In the genomic region with DNA sequence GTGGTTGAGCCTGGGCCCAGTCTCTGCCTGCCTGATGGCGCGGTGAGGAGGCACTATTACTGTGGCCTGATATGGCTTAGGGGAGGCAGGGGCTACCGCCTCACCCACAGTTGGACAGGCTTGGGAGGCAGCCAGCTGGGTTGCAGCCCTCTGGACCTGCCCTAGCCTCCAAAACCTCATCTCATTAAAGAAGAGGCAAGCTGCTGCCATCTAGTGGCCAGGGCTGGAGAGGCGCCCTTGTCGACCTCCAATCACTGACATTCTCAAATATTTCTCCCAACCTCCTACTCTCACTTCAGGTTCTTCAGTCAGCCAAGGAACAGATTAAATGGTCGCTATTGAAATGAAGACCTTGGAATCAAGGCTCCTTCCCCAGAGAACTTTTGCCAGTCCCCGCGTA, we compare ENCODE assay signal across 9 mouse cellular contexts. TPM values are rescaled to one million over a fixed set of nuclear protein-coding genes. Genes with fewer than 3 reads are reported as not detected.
DNase-seq lines count a peak whose midpoint lies in the region; ATAC-seq lines count a peak whose summit lies in the region.
"Had no signal": no experiment of that assay in that cellular context is flagged by ENCODE, and none has a peak within 500 bp of the region (broad histone marks: within the 10 kb centered on the region; RNA-seq: fewer than 3 reads in every experiment).

No protein-coding gene starts in this region.

- peaks cover 6% of the 10 kb centered on the region for H3K4me1 ChIP-seq in embryonic facial prominence, embryonic 11.5 days (ENCODE audit: control insufficient read depth, insufficient read depth, low read length)
- peaks cover 21% of the 10 kb centered on the region; the same call in 1 of the 2 replicates for H3K4me1 ChIP-seq in kidney, embryonic 14.5 days (ENCODE audit: control insufficient read depth, insufficient read depth, low read length)
- peaks cover 2% of the 10 kb centered on the region for H3K4me1 ChIP-seq in liver, embryonic 11.5 days (replicated peaks; ENCODE audit: control insufficient read depth, insufficient read depth, low read length)
- H3K4me1 ChIP-seq in stomach, embryonic 15.5 days: peaks cover 18% of the 10 kb centered on the region

- peak; percentile 92 for DNase-seq in A20 (ENCODE audit: low read depth, low spot score)
- DNase-seq in adrenal gland, postnatal 25 days: peak; percentile 86
- DNase-seq in embryonic facial prominence, embryonic 11.5 days (ENCODE audit: low spot score): peak; percentile 90
- DNase-seq in heart, adult 8-10 months (ENCODE audit: low spot score): peak; percentile 85
- DNase-seq in liver, embryonic 11.5 days (ENCODE audit: low spot score): peak; percentile 75
- peak; percentile 62 to 78 for DNase-seq in natural killer cell, adult 2 months (ENCODE audit: low spot score in 2 of 2)

- H3K27ac ChIP-seq in embryonic facial prominence, embryonic 11.5 days (replicated peaks; ENCODE audit: low read depth, low read length): no peak overlapping the region
- no peak overlapping the region for H3K27ac ChIP-seq in kidney, embryonic 14.5 days (ENCODE audit: low read depth, low read length)
- no peak overlapping the region for H3K27ac ChIP-seq in liver, embryonic 11.5 days (ENCODE audit: low read depth, low read length)
- H3K27ac ChIP-seq in stomach, embryonic 15.5 days: peak overlapping the region; percentile 45; the same call in 1 of the 2 replicates
- H3K27ac ChIP-seq: embryonic facial prominence, embryonic 12.5 days had no signal

- H3K4me3 ChIP-seq in embryonic facial prominence, embryonic 11.5 days (ENCODE audit: low read depth, low read length): no peak overlapping the region
- no peak overlapping the region for H3K4me3 ChIP-seq in kidney, embryonic 14.5 days (ENCODE audit: low read length)
- H3K4me3 ChIP-seq in liver, embryonic 11.5 days (ENCODE audit: low read depth, low read length): no peak overlapping the region
- no peak overlapping the region for H3K4me3 ChIP-seq in stomach, embryonic 15.5 days (replicated peaks)

- no peaks in the 10 kb centered on the region for H3K36me3 ChIP-seq in embryonic facial prominence, embryonic 11.5 days (replicated peaks; ENCODE audit: control insufficient read depth, insufficient read depth, low read depth, low read length)
- no peaks in the 10 kb centered on the region for H3K36me3 ChIP-seq in kidney, embryonic 14.5 days (ENCODE audit: control insufficient read depth, insufficient read depth, low read length)
- no peaks in the 10 kb centered on the region for H3K36me3 ChIP-seq in liver, embryonic 11.5 days (ENCODE audit: control insufficient read depth, insufficient read depth, low read length)
- no peaks in the 10 kb centered on the region for H3K36me3 ChIP-seq in stomach, embryonic 15.5 days
- H3K36me3 ChIP-seq: embryonic facial prominence, embryonic 12.5 days had no signal

- no peak for ATAC-seq in embryonic facial prominence, embryonic 11.5 days (replicated peaks; ENCODE audit: insufficient number of reproducible peaks, low FRiP score, low TSS enrichment, low read depth)
- peak; percentile 53 for ATAC-seq in kidney, embryonic 14.5 days (ENCODE audit: low FRiP score, low TSS enrichment)
- no peak for ATAC-seq in liver, embryonic 11.5 days (replicated peaks; ENCODE audit: low FRiP score)
- peak; percentile 50; the same call in 1 of the 2 replicates for ATAC-seq in stomach, embryonic 15.5 days (ENCODE audit: insufficient read depth, low FRiP score, low read depth)

- H3K9ac ChIP-seq in embryonic facial prominence, embryonic 11.5 days (replicated peaks; ENCODE audit: low read length): no peak overlapping the region
- no peak overlapping the region for H3K9ac ChIP-seq in kidney, embryonic 14.5 days (ENCODE audit: low read depth, low read length)
- no peak overlapping the region for H3K9ac ChIP-seq in liver, embryonic 11.5 days (ENCODE audit: low read depth, low read length)
- no peak overlapping the region for H3K9ac ChIP-seq in stomach, embryonic 15.5 days
- H3K9ac ChIP-seq: embryonic facial prominence, embryonic 12.5 days had no signal

- no peaks in the 10 kb centered on the region for H3K9me3 ChIP-seq in embryonic facial prominence, embryonic 11.5 days (replicated peaks; ENCODE audit: control insufficient read depth, low read length)
- H3K9me3 ChIP-seq in kidney, embryonic 14.5 days (ENCODE audit: control insufficient read depth, low read length): no peaks in the 10 kb centered on the region
- no peaks in the 10 kb centered on the region for H3K9me3 ChIP-seq in liver, embryonic 11.5 days (ENCODE audit: control insufficient read depth, low read length)
- no peaks in the 10 kb centered on the region for H3K9me3 ChIP-seq in stomach, embryonic 15.5 days
- H3K9me3 ChIP-seq: embryonic facial prominence, embryonic 12.5 days had no signal

- WGBS in embryonic facial prominence, embryonic 11.5 days: 5% methylated on average over 8 of the region's 8 CpGs
- 12% methylated on average over 8 of the region's 8 CpGs for WGBS in kidney, embryonic 14.5 days
- 14% methylated on average over 8 of the region's 8 CpGs for WGBS in liver, embryonic 11.5 days
- WGBS in stomach, embryonic 15.5 days: 6% methylated on average over 8 of the region's 8 CpGs

- no peaks in the 10 kb centered on the region for H3K27me3 ChIP-seq in embryonic facial prominence, embryonic 11.5 days (ENCODE audit: control insufficient read depth, insufficient read depth, low read length)
- no peaks in the 10 kb centered on the region for H3K27me3 ChIP-seq in kidney, embryonic 14.5 days (ENCODE audit: control insufficient read depth, insufficient read depth, low read length)
- H3K27me3 ChIP-seq in liver, embryonic 11.5 days (replicated peaks; ENCODE audit: control insufficient read depth, insufficient read depth, low read length): peaks cover 8% of the 10 kb centered on the region
- no peaks in the 10 kb centered on the region for H3K27me3 ChIP-seq in stomach, embryonic 15.5 days (replicated peaks)

- H3K4me2 ChIP-seq in embryonic facial prominence, embryonic 11.5 days (ENCODE audit: low read depth, low read length): no peak overlapping the region
- peak overlapping the region; percentile 83; the same call in 1 of the 2 replicates for H3K4me2 ChIP-seq in kidney, embryonic 14.5 days (replicated peaks; ENCODE audit: low read depth, low read length)
- H3K4me2 ChIP-seq in liver, embryonic 11.5 days: no peak overlapping the region; the same call in 1 of the 2 replicates
- peak overlapping the region; percentile 80; the same call in 1 of the 2 replicates for H3K4me2 ChIP-seq in stomach, embryonic 15.5 days

RNA-seq across cellular contexts. Expression of a gene that starts 10.9 kb away (rescaled TPM):
- total RNA-seq in adrenal gland, postnatal 25 days (2021): 58.0 and 59.0 TPM in 2 replicates
- 61.1 and 61.2 TPM in 2 replicates for polyA plus RNA-seq in embryonic facial prominence, embryonic 11.5 days (2014; fragmentation: Nextera tagmentation; extraction: Ambion mirVana)
- total RNA-seq in heart, adult 8-10 months (2022): 10 to 100 TPM; 36.0 to 43.5 (median 41.1) TPM
- polyA plus RNA-seq in kidney, embryonic 14.5 days (2014; fragmentation: Nextera tagmentation; extraction: Ambion mirVana): 94.7 and 106 TPM in 2 replicates
- 33.6 and 41.2 TPM in 2 replicates for polyA plus RNA-seq in liver, embryonic 11.5 days (2014; fragmentation: Nextera tagmentation; extraction: Ambion mirVana)
- 124 and 125 TPM in 2 replicates for polyA plus RNA-seq in stomach, embryonic 15.5 days (2015; fragmentation: Nextera tagmentation; extraction: Ambion mirVana)

RNA-seq across cellular contexts. Expression of a gene that starts 30.8 kb away (rescaled TPM):
- 492 and 601 TPM in 2 replicates for total RNA-seq in adrenal gland, postnatal 25 days (2021)
- 30.3 and 32.5 TPM in 2 replicates for polyA plus RNA-seq in embryonic facial prominence, embryonic 11.5 days (2014; fragmentation: Nextera tagmentation; extraction: Ambion mirVana)
- total RNA-seq in heart, adult 8-10 months (2022): 100 to 1,000 TPM; 462 to 530 (median 477) TPM
- 37.3 and 43.2 TPM in 2 replicates for polyA plus RNA-seq in kidney, embryonic 14.5 days (2014; fragmentation: Nextera tagmentation; extraction: Ambion mirVana)
- polyA plus RNA-seq in liver, embryonic 11.5 days (2014; fragmentation: Nextera tagmentation; extraction: Ambion mirVana): 27.6 and 28.9 TPM in 2 replicates
- polyA plus RNA-seq in stomach, embryonic 15.5 days (2015; fragmentation: Nextera tagmentation; extraction: Ambion mirVana): 52.6 and 54.1 TPM in 2 replicates

RNA-seq across cellular contexts. Expression of a gene that starts 55.7 kb away (rescaled TPM):
- total RNA-seq in adrenal gland, postnatal 25 days (2021): 50.1 and 62.8 TPM in 2 replicates
- polyA plus RNA-seq in embryonic facial prominence, embryonic 11.5 days (2014; fragmentation: Nextera tagmentation; extraction: Ambion mirVana): 76.0 and 76.2 TPM in 2 replicates
- total RNA-seq in heart, adult 8-10 months (2022): 10 to 100 TPM; 20.4 to 25.7 (median 22.7) TPM
- polyA plus RNA-seq in kidney, embryonic 14.5 days (2014; fragmentation: Nextera tagmentation; extraction: Ambion mirVana): 66.9 and 69.1 TPM in 2 replicates
- polyA plus RNA-seq in liver, embryonic 11.5 days (2014; fragmentation: Nextera tagmentation; extraction: Ambion mirVana): 69.6 and 71.3 TPM in 2 replicates
- 67.2 and 76.5 TPM in 2 replicates for polyA plus RNA-seq in stomach, embryonic 15.5 days (2015; fragmentation: Nextera tagmentation; extraction: Ambion mirVana)

Comparison
In these comparisons a context has a peak if more than half of its experiments do, and no peak if none do; other contexts are left out.
1. ATAC-seq: peak in kidney, embryonic 14.5 days (single experiment) and stomach, embryonic 15.5 days (single experiment); none in embryonic facial prominence, embryonic 11.5 days (single experiment) and liver, embryonic 11.5 days (single experiment).
2. H3K4me2 ChIP-seq: peak in kidney, embryonic 14.5 days (single experiment) and stomach, embryonic 15.5 days (single experiment); none in embryonic facial prominence, embryonic 11.5 days (single experiment) and liver, embryonic 11.5 days (single experiment).
3. Peak in every context shown above with its lines, with median percentiles within 50 percentile points of each other: DNase-seq.